Mouse (Mus musculus) heart, postnatal 0 days (tissue): ENCODE measurements around the gene Atp2b1. TPM values are rescaled to one million over a fixed set of nuclear protein-coding genes. Genes with fewer than 3 reads are reported as not detected.
"Not testable (repeated sequence)": the region's sequence is repeated elsewhere in the genome, so short reads cannot be mapped to it uniquely, and the experiment has no call there.

Source experiments
- ATAC-seq: fragments of 200-750 bp; cut with Nextera tagmentation; 2 replicates; pipeline ENCODE4 v1.8.0; 2017; ENCODE audit warnings: low read depth, moderate number of reproducible peaks, moderate library complexity; ENCODE audit not compliant: insufficient read depth
- DNase-seq: peaks from one replicate; pipeline ENCODE4 v3.0.0-alpha.2; 2016; ENCODE audit warnings: low spot score
- H3K27ac ChIP-seq: fragments of 300-500 bp; sonication (generic); 2 replicates; pipeline ENCODE4 v1.5.1; 2014; ENCODE audit warnings: low read depth, mild to moderate bottlenecking
- H3K27me3 ChIP-seq: fragments of 300-500 bp; sonication (generic); 2 replicates; pipeline ENCODE4 v1.6.1; 2014; ENCODE audit warnings: low read length, mixed read lengths; ENCODE audit not compliant: control insufficient read depth, insufficient read depth
- H3K36me3 ChIP-seq: fragments of 300-500 bp; sonication (generic); replicated peaks from 2 replicates; pipeline ENCODE4 v1.6.1; 2014; ENCODE audit warnings: low read length, mixed read lengths; ENCODE audit not compliant: control insufficient read depth, insufficient read depth
- H3K4me1 ChIP-seq: fragments of 300-500 bp; sonication (generic); 2 replicates; pipeline ENCODE4 v1.6.1; 2014; ENCODE audit warnings: antibody characterized with exemption; ENCODE audit not compliant: control insufficient read depth, insufficient read depth
- H3K4me2 ChIP-seq: fragments of 300-500 bp; sonication (generic); 2 replicates; pipeline ENCODE4 v1.6.1; 2014; ENCODE audit warnings: low read depth, mild to moderate bottlenecking, low read length, moderate library complexity
- H3K4me3 ChIP-seq: fragments of 300-500 bp; sonication (generic); 2 replicates; pipeline ENCODE4 v1.5.1; 2014; ENCODE audit warnings: low read depth, low read length
- H3K9ac ChIP-seq: fragments of 300-500 bp; sonication (generic); replicated peaks from 2 replicates; pipeline ENCODE4 v1.6.1; 2014; ENCODE audit warnings: low read depth, low read length, mixed read lengths
- H3K9me3 ChIP-seq: fragments of 300-500 bp; sonication (generic); replicated peaks from 2 replicates; pipeline ENCODE4 v1.6.1; 2016; ENCODE audit warnings: low read length; ENCODE audit not compliant: control insufficient read depth
- CTCF ChIP-seq: IDR thresholded peaks from 2 replicates; pipeline ENCODE4 v1.5.1; 2016; ENCODE audit warnings: antibody characterized with exemption, control low read depth, low read depth
- EP300 ChIP-seq: IDR thresholded peaks from 2 replicates; pipeline ENCODE4 v1.6.1; 2016; ENCODE audit warnings: antibody characterized with exemption, low read depth
- WGBS: fragments of 180-500 bp; shearing (Covaris S2); extraction: QIAGEN DNeasy Blood & Tissue Kit; methylation state at CpG from one replicate; pipeline ENCODE4 v1.1.7; 2014; 5-methylcytosine and 5-hydroxymethylcytosine counted together
- polyA plus RNA-seq: library from polyadenylated mRNA; unstranded; fragments of >200 nt; fragmentation: Nextera tagmentation; extraction: Ambion mirVana; gene quantifications from 2 replicates; pipeline ENCODE4 v1.2.1, GENCODE M21; 2015
- total RNA-seq: library from RNA; depleted of rRNA; stranded (reverse); fragments of >200 nt; gene quantifications from 2 replicates; pipeline ENCODE4 v1.2.3, GENCODE M21; 2014; ENCODE audit warnings: low replicate concordance

Atp2b1 gene
- total and polyA plus RNA-seq, 2 experiments from 2014 or later, result 28.3 to 67.0 TPM

DNA sequence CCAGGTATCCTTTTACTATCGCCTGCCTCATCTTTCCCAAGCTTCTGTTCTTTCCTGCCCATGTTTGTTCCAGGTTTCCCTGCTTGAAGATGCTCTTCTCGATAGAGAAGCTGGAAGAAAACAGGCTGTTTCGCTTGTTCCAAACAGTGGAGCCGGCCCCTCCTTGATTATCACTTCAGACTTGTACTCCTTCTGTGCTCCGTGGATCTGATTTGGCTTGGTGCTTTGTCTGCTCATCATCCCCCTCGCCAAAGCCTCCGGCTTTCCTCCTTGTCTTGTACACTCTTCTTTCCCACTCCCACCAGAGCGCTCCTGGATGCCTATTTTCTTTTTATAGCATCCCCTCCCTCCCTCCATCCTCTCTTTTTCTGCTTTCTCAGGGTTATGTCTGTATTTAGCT is 79.0 kb downstream of the Atp2b1 start:
- H3K4me2 ChIP-seq, result no peak overlapping the region
- no peak for TF ChIP-seq EP300
- no peak for TF ChIP-seq CTCF
- WGBS, result 76% methylated on average over 8 of the region's 8 CpGs
- H3K4me3 ChIP-seq, result no peak overlapping the region
- no peaks in the 10 kb centered on the region for H3K4me1 ChIP-seq
- DNase-seq, result no peak
- ATAC-seq, result no peak
- H3K36me3 ChIP-seq, result peaks cover 78% of the 10 kb centered on the region
- no peak overlapping the region for H3K27ac ChIP-seq
- no peaks in the 10 kb centered on the region for H3K9me3 ChIP-seq
- H3K9ac ChIP-seq, result no peak overlapping the region
- H3K27me3 ChIP-seq, result no peaks in the 10 kb centered on the region

DNA sequence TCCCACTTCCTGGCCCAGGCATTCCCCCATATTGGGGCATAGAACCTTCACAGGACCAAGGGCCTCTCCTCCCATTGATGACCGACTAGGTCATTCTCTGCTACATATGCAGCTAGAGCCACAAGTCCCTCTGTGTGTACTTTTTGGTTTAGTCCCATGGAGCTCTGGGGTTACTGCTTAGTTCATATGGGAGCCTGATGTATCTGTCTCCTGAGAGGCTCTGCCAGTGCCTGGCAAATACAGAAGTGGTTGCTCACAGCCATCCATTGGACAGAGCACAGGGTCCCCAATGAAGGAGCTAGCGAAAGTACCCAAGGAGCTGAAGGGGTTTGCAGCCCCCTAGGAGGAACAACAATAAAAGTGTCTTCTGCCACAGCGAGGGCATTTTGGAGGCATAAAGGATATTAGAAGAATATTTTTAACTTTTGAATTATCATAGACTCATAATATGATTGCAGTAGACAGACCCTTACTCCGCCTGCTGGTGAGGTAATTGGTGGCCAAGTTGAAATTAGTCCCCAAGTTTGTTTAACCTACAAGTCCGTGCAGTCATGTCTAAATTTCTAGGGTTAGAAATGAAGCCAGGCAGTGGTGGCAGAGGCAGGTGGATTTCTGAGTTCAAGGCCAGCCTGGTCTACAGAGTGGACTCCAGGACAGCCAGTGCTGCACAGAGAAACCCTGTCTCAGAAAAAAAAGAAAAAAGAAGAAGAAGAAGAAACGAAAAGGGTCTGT is 81.0 kb downstream of the Atp2b1 start:
- ATAC-seq, H3K27ac ChIP-seq, H3K9me3 ChIP-seq, H3K9ac ChIP-seq, H3K4me1 ChIP-seq, DNase-seq, H3K4me3 ChIP-seq, H3K4me2 ChIP-seq, H3K27me3 ChIP-seq: not testable (repeated sequence)
- TF ChIP-seq CTCF, result peak; percentile 19; the same call in 1 of the 2 replicates
- WGBS, result 89% methylated on average over 6 of the region's 6 CpGs
- H3K36me3 ChIP-seq, result peaks cover 82% of the 10 kb centered on the region

DNA sequence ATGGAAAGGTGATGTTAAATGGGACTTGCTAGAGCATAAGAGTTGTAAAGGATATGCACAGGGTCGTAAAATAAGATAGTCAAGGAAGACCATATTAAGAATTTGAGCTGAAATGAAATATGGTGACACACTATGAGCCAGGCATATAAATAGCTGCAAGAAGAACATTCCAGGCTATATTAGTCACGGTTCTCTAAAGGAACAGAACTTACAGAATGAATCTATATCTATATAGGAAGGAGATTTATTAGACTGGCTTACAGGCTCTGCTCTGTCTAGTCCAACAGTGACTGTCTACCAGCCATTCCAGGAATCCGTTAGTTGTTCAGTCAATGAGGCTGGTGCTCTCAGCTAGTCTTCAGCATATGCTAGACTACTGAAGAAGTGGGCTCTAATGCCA is 90.7 kb downstream of the Atp2b1 start:
- H3K27me3 ChIP-seq, result no peaks in the 10 kb centered on the region
- H3K4me1 ChIP-seq, result no peaks in the 10 kb centered on the region
- no peaks in the 10 kb centered on the region for H3K9me3 ChIP-seq
- no peak for ATAC-seq
- H3K36me3 ChIP-seq, result peaks cover 60% of the 10 kb centered on the region
- TF ChIP-seq EP300, result no peak
- DNase-seq, result peak; percentile 6
- 50% methylated on average over 3 of the region's 3 CpGs for WGBS
- no peak overlapping the region for H3K4me3 ChIP-seq
- no peak overlapping the region for H3K4me2 ChIP-seq
- no peak overlapping the region for H3K9ac ChIP-seq
- H3K27ac ChIP-seq, result no peak overlapping the region

DNA sequence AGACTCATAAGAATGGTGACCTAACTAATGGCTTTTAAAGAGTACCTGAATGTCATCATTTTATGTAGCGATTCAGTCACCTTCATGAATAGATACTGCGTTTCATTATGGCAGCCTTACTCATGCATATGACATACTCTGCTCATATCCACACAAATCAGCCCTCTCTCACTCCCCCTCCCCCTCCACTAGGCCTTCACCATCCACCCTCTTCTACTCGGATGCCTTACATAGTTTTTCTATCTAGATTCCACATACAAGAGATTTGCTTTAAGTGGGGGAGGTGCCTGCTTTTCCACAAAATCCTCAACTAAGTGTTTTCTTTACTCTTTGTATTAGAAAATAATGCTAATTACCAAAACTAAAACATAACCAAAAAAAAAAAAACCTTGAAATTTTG is 96.9 kb downstream of the Atp2b1 start:
- Histone ChIP-seq H3K9me3 (no peaks in the 10 kb centered on the region), H3K27ac (no peak overlapping the region), H3K36me3 (peaks cover 45% of the 10 kb centered on the region), H3K27me3 (no peaks in the 10 kb centered on the region), H3K4me3 (no peak overlapping the region), H3K4me1 (no peaks in the 10 kb centered on the region), H3K4me2 (no peak overlapping the region), H3K9ac (no peak overlapping the region)
- 31% methylated on average over 3 of the region's 3 CpGs for WGBS
- DNase-seq (no peak), ATAC-seq (no peak)
- no peak for TF ChIP-seq EP300
- no peak for TF ChIP-seq CTCF

DNA sequence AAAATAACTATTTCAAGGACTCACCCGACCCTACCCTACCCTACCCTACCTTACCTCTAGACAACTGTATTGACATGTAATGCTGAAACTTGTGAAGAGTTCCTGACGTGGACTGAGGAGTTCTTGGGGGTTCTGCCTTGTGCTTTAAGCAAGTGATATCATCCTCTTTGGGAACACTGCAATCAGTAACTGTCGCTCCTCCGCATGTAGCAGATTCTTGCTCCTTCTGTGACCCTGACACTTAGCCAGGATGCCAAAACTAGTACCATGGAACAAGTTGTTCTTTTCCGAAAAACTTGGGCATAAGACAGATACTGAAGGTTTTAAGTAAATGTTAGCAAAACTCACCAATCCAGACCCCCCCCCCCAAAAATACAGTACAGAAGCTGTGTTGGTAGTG is 97.9 kb downstream of the Atp2b1 start:
- H3K27me3 ChIP-seq, result no peaks in the 10 kb centered on the region
- DNase-seq (no peak), ATAC-seq (no peak)
- H3K4me1 ChIP-seq, result no peaks in the 10 kb centered on the region
- H3K9ac ChIP-seq, result no peak overlapping the region
- H3K27ac ChIP-seq, result no peak overlapping the region
- no peaks in the 10 kb centered on the region for H3K9me3 ChIP-seq
- WGBS, result 52% methylated on average over 5 of the region's 5 CpGs
- TF ChIP-seq EP300, result no peak
- TF ChIP-seq CTCF, result no peak
- peaks cover 46% of the 10 kb centered on the region for H3K36me3 ChIP-seq
- H3K4me3 ChIP-seq, result no peak overlapping the region
- no peak overlapping the region for H3K4me2 ChIP-seq

DNA sequence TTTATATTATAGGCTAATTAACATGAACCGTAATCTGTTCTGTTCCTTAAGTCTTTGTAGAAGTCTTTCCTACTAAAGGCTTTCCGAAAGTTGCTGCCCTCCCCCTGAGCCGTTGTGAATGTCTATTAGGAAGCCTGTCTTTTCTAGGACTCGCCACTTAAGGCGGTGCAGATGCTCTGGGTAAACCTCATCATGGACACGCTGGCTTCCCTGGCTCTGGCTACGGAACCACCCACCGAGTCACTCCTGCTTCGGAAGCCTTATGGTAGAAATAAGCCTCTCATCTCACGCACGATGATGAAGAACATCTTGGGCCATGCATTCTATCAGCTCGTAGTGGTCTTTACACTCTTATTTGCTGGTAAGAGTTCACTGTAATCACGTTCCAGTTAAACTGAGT is 100.5 kb downstream of the Atp2b1 start:
- DNase-seq (no peak), ATAC-seq (no peak)
- Histone ChIP-seq H3K36me3 (peaks cover 60% of the 10 kb centered on the region), H3K27me3 (no peaks in the 10 kb centered on the region), H3K27ac (no peak overlapping the region), H3K4me1 (no peaks in the 10 kb centered on the region), H3K9ac (no peak overlapping the region), H3K4me2 (no peak overlapping the region), H3K4me3 (no peak overlapping the region), H3K9me3 (no peaks in the 10 kb centered on the region)
- no peak for TF ChIP-seq EP300
- no peak for TF ChIP-seq CTCF
- 95% methylated on average over 13 of the region's 13 CpGs for WGBS
